Mouse (Mus musculus): ENCODE measurements around the gene Ncapg. TPM values are rescaled to one million over a fixed set of nuclear protein-coding genes. Genes with fewer than 3 reads are reported as not detected.

The Ncapg gene
- polyA plus RNA-seq, 1 experiment from 2014 or later = 84.7 TPM

- no peak overlapping the region for H3K4me2 ChIP-seq (ENCODE audit: low read depth, severe bottlenecking)
- no peaks in the 10 kb centered on the region for H3K27me3 ChIP-seq (ENCODE audit: control insufficient read depth, insufficient read depth, low read length)
- H3K27ac ChIP-seq (replicated peaks; ENCODE audit: low read depth, low read length) = no peak overlapping the region
- H3K4me3 ChIP-seq (ENCODE audit: low read depth, low read length) = no peak overlapping the region
- no peak for ATAC-seq (ENCODE audit: insufficient number of reproducible peaks, low FRiP score, low TSS enrichment, low read depth)
- no peaks in the 10 kb centered on the region for H3K9me3 ChIP-seq (ENCODE audit: control insufficient read depth, low read length)
- no peaks in the 10 kb centered on the region for H3K4me1 ChIP-seq (ENCODE audit: control insufficient read depth, insufficient read depth, low read length)
- no peak for DNase-seq (ENCODE audit: low spot score)
- 90% methylated on average over 2 of the region's 2 CpGs for WGBS
- no peak overlapping the region for H3K9ac ChIP-seq (ENCODE audit: low read length)
- H3K36me3 ChIP-seq (ENCODE audit: control insufficient read depth, insufficient read depth, low read length) = no peaks in the 10 kb centered on the region
Observed at GRCm38 (mm10) chr5:45733751-45734150, 64.0 kb downstream of the Ncapg start.

DNA sequence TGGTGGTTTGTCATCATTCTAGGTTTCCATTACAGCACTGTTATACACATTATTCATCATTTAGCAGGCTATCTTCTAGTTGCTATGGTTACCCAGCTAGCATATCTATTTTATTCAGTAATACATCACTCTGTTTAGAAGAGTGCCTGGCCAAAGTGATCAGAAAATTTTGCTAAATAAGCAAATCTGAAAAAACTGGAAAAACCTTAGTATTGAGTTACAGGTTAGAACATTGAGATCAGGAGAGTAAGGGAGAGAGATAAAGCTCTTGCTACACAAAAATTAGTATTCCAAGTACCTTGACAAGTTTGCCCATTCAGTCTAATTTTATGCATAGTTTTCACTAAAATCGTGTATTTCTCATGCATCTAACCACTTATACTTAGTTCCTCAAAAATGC is 68.2 kb downstream of the Ncapg start:
- Histone ChIP-seq H3K4me2 (ENCODE audit: low read depth, severe bottlenecking) (no peak overlapping the region), H3K9ac (ENCODE audit: low read length) (no peak overlapping the region), H3K27me3 (ENCODE audit: control insufficient read depth, insufficient read depth, low read length) (no peaks in the 10 kb centered on the region), H3K27ac (replicated peaks; ENCODE audit: low read depth, low read length) (no peak overlapping the region), H3K36me3 (ENCODE audit: control insufficient read depth, insufficient read depth, low read length) (no peaks in the 10 kb centered on the region), H3K4me3 (ENCODE audit: low read depth, low read length) (no peak overlapping the region), H3K9me3 (ENCODE audit: control insufficient read depth, low read length) (no peaks in the 10 kb centered on the region), H3K4me1 (ENCODE audit: control insufficient read depth, insufficient read depth, low read length) (no peaks in the 10 kb centered on the region)
- 87% methylated on average over 1 of the region's 1 CpGs for WGBS
- ATAC-seq (ENCODE audit: insufficient number of reproducible peaks, low FRiP score, low TSS enrichment, low read depth) (no peak), DNase-seq (ENCODE audit: low spot score) (no peak)

Other genes with a start within 250 kb of the Ncapg start
- 110 and 118 TPM in 2 replicates for gene Qdpr, start 219.7 kb upstream of the Ncapg start, polyA plus RNA-seq (2014; fragmentation: Nextera tagmentation; extraction: Ambion mirVana)
- gene Clrn2, start 216.2 kb upstream of the Ncapg start, polyA plus RNA-seq (2014; fragmentation: Nextera tagmentation; extraction: Ambion mirVana) = not detected in 2 replicates
- gene Lap3, start 176.5 kb upstream of the Ncapg start, polyA plus RNA-seq (2014; fragmentation: Nextera tagmentation; extraction: Ambion mirVana) = 98.3 and 104 TPM in 2 replicates
- gene Med28, start 149.7 kb upstream of the Ncapg start, polyA plus RNA-seq (2014; fragmentation: Nextera tagmentation; extraction: Ambion mirVana) = 299 and 312 TPM in 2 replicates
- gene Fam184b, start 30.3 kb upstream of the Ncapg start, polyA plus RNA-seq (2014; fragmentation: Nextera tagmentation; extraction: Ambion mirVana) = 0.85 and 0.87 TPM in 2 replicates
- gene Lcorl, start 187.7 kb downstream of the Ncapg start, polyA plus RNA-seq (2014; fragmentation: Nextera tagmentation; extraction: Ambion mirVana) = 22.7 and 27.7 TPM in 2 replicates